Comparison of ENCODE assay signal across 25 mouse cellular contexts in genomic region chr2:20587913-20588312, GRCm38 (mm10).
"Had no signal": no experiment of that assay in that cellular context is flagged by ENCODE, and none has a peak within 500 bp of the region (broad histone marks: within the 10 kb centered on the region; RNA-seq: fewer than 3 reads in every experiment).

No protein-coding gene starts in this region.

- H3K4me3 ChIP-seq: embryonic facial prominence, embryonic 10.5 days; embryonic facial prominence, embryonic 12.5 days; embryonic facial prominence, embryonic 13.5 days; embryonic facial prominence, embryonic 15.5 days; erythroblast, embryonic 14.5 days; forebrain, embryonic 10.5 days; forebrain, embryonic 12.5 days; forebrain, embryonic 13.5 days; forebrain, embryonic 15.5 days; gastrocnemius, adult 2 months; heart, embryonic 10.5 days had no signal

- H3K27ac ChIP-seq: embryonic facial prominence, embryonic 10.5 days; embryonic facial prominence, embryonic 12.5 days; embryonic facial prominence, embryonic 13.5 days; embryonic facial prominence, embryonic 15.5 days; forebrain, embryonic 10.5 days; forebrain, embryonic 12.5 days; forebrain, embryonic 13.5 days; forebrain, embryonic 15.5 days; gastrocnemius, adult 2 months; heart, embryonic 10.5 days had no signal

- H3K36me3 ChIP-seq: embryonic facial prominence, embryonic 12.5 days; embryonic facial prominence, embryonic 13.5 days; forebrain, embryonic 12.5 days; forebrain, embryonic 15.5 days had no signal

- H3K4me1 ChIP-seq: embryonic facial prominence, embryonic 10.5 days; embryonic facial prominence, embryonic 12.5 days; embryonic facial prominence, embryonic 13.5 days; embryonic facial prominence, embryonic 15.5 days; forebrain, embryonic 12.5 days had no signal

- DNase-seq: cerebellum, adult 9-10 months; cerebellum, adult 9-11 months; cerebellum, postnatal 10 days; cerebellum, postnatal 14 days; cerebellum, postnatal 25 days; cerebellum, postnatal 36 days; embryo, embryonic 11 days; forebrain, postnatal 0 days; gastrocnemius, adult 2 months; gastrocnemius, postnatal 10 days; gastrocnemius, postnatal 14 days; gastrocnemius, postnatal 25 days; gastrocnemius, postnatal 36 days; heart, adult 18-20 months had no signal

- H3K9me3 ChIP-seq: embryonic facial prominence, embryonic 15.5 days; forebrain, embryonic 12.5 days; forebrain, embryonic 15.5 days had no signal

- H3K27me3 ChIP-seq: embryonic facial prominence, embryonic 12.5 days; embryonic facial prominence, embryonic 13.5 days; embryonic facial prominence, embryonic 15.5 days; forebrain, embryonic 12.5 days; forebrain, embryonic 13.5 days; forebrain, embryonic 15.5 days had no signal

- H3K4me2 ChIP-seq: embryonic facial prominence, embryonic 12.5 days; embryonic facial prominence, embryonic 13.5 days; embryonic facial prominence, embryonic 15.5 days; forebrain, embryonic 12.5 days; forebrain, embryonic 13.5 days; forebrain, embryonic 15.5 days; heart, embryonic 11.5 days had no signal

- H3K9ac ChIP-seq: embryonic facial prominence, embryonic 12.5 days; embryonic facial prominence, embryonic 13.5 days; embryonic facial prominence, embryonic 15.5 days; forebrain, embryonic 12.5 days; forebrain, embryonic 13.5 days; forebrain, embryonic 15.5 days; forebrain, postnatal 0 days had no signal
